Mouse (Mus musculus) forebrain, embryonic 15.5 days (tissue): ENCODE results near the gene Abcb1a. TPM values are rescaled to one million over a fixed set of nuclear protein-coding genes. Genes with fewer than 3 reads are reported as not detected.

ENCODE experiments used
- ATAC-seq: fragments of 200-750 bp; cut with Nextera tagmentation; replicated peaks from 2 replicates; pipeline ENCODE4 v1.8.0; 2017; ENCODE audit warnings: mild to moderate bottlenecking, moderate TSS enrichment, moderate library complexity
- H3K27ac ChIP-seq: fragments of 300-500 bp; sonication (generic); replicated peaks from 2 replicates; pipeline ENCODE4 v1.5.1; 2015; ENCODE audit warnings: mild to moderate bottlenecking, inconsistent platforms
- H3K27me3 ChIP-seq: fragments of 300-500 bp; sonication (generic); 2 replicates; pipeline ENCODE4 v1.6.1; 2015; ENCODE audit warnings: inconsistent platforms
- H3K36me3 ChIP-seq: fragments of 300-500 bp; sonication (generic); 2 replicates; pipeline ENCODE4 v1.6.1; 2015; ENCODE audit warnings: mild to moderate bottlenecking, inconsistent platforms
- H3K4me1 ChIP-seq: fragments of 300-500 bp; sonication (generic); 2 replicates; pipeline ENCODE4 v1.6.1; 2015; ENCODE audit warnings: inconsistent platforms
- H3K4me2 ChIP-seq: fragments of 300-500 bp; sonication (generic); replicated peaks from 2 replicates; pipeline ENCODE4 v1.6.1; 2015; ENCODE audit warnings: mild to moderate bottlenecking, inconsistent platforms
- H3K4me3 ChIP-seq: fragments of 300-500 bp; sonication (generic); 2 replicates; pipeline ENCODE4 v1.5.1; 2015; ENCODE audit warnings: mild to moderate bottlenecking, inconsistent platforms
- H3K9ac ChIP-seq: fragments of 300-500 bp; sonication (generic); replicated peaks from 2 replicates; pipeline ENCODE4 v1.6.1; 2015; ENCODE audit warnings: mild to moderate bottlenecking, inconsistent platforms
- H3K9me3 ChIP-seq: fragments of 300-500 bp; sonication (generic); 2 replicates; pipeline ENCODE4 v1.6.1; 2016; ENCODE audit warnings: inconsistent platforms
- WGBS: fragments of 180-500 bp; shearing (Covaris S2); methylation state at CpG from one replicate; pipeline ENCODE4 v1.1.7; 2015; ENCODE audit warnings: mixed read lengths; 5-methylcytosine and 5-hydroxymethylcytosine counted together
- polyA plus RNA-seq: library from polyadenylated mRNA; unstranded; fragments of >200 nt; fragmentation: Nextera tagmentation; extraction: Ambion mirVana; gene quantifications from 2 replicates; pipeline ENCODE4 v1.2.1, GENCODE M21; 2015

Abcb1a gene
- polyA plus RNA-seq, 1 experiment from 2014 or later, result 1.4 TPM

DNA sequence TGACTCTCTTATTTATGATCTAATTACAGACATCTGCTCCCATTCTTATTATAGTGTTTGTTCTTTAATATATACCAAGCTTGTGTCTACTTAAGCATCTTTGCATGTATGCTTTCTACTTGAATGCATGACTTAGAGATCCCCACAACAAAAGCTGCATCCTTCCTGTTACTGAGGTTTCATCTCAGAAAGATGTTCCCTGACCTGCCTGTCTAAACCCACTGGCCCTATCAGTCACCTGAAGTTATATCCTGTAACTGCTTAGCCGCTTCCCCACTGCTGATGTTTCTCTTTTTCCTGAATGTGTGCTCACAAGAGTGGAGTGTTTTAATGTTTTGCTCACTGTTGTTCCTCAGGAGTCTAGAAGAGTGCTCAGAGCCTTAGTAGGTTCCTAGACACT lies 9.7 kb downstream of the Abcb1a start:
- H3K27ac ChIP-seq, result no peak overlapping the region
- WGBS, result 88% methylated on average over 1 of the region's 1 CpGs
- no peak overlapping the region for H3K4me2 ChIP-seq
- ATAC-seq, result no peak
- no peak overlapping the region for H3K9ac ChIP-seq
- no peaks in the 10 kb centered on the region for H3K36me3 ChIP-seq
- no peak overlapping the region for H3K4me3 ChIP-seq
- no peaks in the 10 kb centered on the region for H3K4me1 ChIP-seq
- no peaks in the 10 kb centered on the region for H3K9me3 ChIP-seq
- H3K27me3 ChIP-seq, result no peaks in the 10 kb centered on the region

DNA sequence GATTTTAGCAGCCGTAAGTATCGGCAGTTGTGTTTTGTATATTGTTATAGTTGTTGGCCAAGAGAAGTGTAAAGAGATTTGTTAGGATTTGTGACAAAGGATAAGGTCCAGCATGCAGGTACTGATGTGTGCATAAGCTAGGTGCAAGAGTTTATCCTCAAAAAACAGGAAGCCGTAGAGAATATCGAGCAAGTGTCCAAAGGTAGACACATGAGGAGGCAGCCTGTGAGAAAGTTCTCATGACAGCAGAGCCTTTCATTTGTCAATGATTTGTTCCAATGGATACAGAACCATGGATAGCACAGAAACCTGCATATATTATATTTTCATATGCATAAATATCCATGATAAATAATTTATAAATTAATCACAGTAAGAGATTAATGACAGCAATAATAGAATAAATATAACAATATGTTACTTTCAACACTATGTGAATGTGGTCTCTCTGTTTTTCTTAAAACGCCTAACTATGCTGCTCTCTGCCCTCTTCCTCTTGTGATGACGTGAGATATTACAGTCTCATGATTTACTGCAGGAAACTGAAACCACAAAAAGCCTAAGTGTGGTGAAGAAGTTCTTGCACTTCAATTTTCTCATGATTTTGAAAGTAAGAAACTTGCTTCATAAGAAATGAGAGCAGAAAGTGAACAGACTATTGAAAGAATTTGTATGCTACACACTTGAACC lies 15.5 kb downstream of the Abcb1a start:
- no peak overlapping the region for H3K27ac ChIP-seq
- H3K4me1 ChIP-seq, result no peaks in the 10 kb centered on the region
- H3K4me3 ChIP-seq, result no peak overlapping the region
- 93% methylated on average over 6 of the region's 6 CpGs for WGBS
- H3K9me3 ChIP-seq, result no peaks in the 10 kb centered on the region
- no peaks in the 10 kb centered on the region for H3K36me3 ChIP-seq
- H3K4me2 ChIP-seq, result no peak overlapping the region
- ATAC-seq, result no peak
- H3K27me3 ChIP-seq, result no peaks in the 10 kb centered on the region
- H3K9ac ChIP-seq, result no peak overlapping the region

DNA sequence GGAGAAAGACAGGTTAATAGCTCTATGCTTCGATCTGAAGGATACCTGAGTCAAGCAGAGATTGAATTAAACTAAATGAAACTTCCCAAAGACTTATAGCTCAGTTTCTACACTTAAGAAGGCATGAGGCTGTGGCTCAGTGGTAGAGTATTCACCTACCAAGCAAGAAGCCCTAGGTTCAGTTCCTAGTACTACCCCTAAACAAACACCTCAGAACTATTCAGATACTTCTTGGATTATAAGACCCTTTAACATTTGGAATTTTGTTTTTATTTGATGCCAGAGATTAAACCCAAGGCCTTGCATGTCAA lies 16.0 kb downstream of the Abcb1a start:
- WGBS, result 96% methylated on average over 1 of the region's 1 CpGs
- no peak overlapping the region for H3K9ac ChIP-seq
- no peaks in the 10 kb centered on the region for H3K4me1 ChIP-seq
- no peaks in the 10 kb centered on the region for H3K36me3 ChIP-seq
- no peak overlapping the region for H3K27ac ChIP-seq
- H3K9me3 ChIP-seq, result no peaks in the 10 kb centered on the region
- H3K27me3 ChIP-seq, result no peaks in the 10 kb centered on the region
- no peak for ATAC-seq
- H3K4me3 ChIP-seq, result no peak overlapping the region
- no peak overlapping the region for H3K4me2 ChIP-seq

DNA sequence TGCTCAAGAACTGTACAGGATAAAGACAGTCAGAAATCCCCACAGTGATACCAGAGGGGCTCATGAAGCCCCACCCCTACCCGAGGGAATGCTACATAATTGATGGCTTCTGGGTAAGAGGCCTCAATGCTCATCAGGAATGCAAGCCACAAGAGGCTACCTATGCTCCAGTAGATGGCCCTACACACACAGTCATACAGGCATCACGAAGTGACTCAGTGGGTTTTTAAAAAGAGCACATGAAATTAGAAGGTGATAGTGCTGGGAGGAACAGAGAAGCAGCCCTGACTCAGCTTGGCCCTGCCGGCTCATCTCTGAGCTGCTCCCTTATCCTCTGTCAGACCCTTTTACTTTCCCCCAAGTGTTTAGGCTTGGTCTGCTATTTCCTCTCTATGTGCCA lies 21.3 kb downstream of the Abcb1a start:
- Histone ChIP-seq H3K27me3 (no peaks in the 10 kb centered on the region), H3K4me2 (no peak overlapping the region), H3K27ac (no peak overlapping the region), H3K9ac (no peak overlapping the region), H3K36me3 (no peaks in the 10 kb centered on the region), H3K9me3 (no peaks in the 10 kb centered on the region), H3K4me3 (no peak overlapping the region), H3K4me1 (no peaks in the 10 kb centered on the region)
- no peak for ATAC-seq
- 57% methylated on average over 3 of the region's 3 CpGs for WGBS

DNA sequence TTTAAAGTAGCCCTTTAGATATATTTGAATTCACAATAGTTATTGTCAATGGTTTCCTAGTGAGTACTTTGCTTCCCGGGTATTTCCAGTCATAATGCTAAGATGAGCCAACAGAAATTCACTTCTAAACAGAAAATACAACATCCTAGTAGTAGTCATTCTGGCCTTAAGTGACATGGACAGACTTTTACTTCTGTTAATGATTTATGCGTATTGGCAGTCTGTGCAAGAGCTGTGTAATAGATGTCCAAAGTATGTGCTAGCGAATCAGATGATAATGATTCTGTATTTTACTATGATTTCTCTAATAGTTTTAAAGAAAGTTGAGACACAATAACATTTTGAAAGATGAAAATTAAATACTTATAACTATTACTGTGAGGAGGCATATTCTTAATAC lies 23.8 kb downstream of the Abcb1a start:
- Histone ChIP-seq H3K36me3 (no peaks in the 10 kb centered on the region), H3K27me3 (no peaks in the 10 kb centered on the region), H3K27ac (no peak overlapping the region), H3K4me1 (no peaks in the 10 kb centered on the region), H3K9me3 (no peaks in the 10 kb centered on the region), H3K4me2 (no peak overlapping the region), H3K9ac (no peak overlapping the region), H3K4me3 (no peak overlapping the region)
- ATAC-seq, result no peak
- WGBS, result 94% methylated on average over 3 of the region's 3 CpGs

DNA sequence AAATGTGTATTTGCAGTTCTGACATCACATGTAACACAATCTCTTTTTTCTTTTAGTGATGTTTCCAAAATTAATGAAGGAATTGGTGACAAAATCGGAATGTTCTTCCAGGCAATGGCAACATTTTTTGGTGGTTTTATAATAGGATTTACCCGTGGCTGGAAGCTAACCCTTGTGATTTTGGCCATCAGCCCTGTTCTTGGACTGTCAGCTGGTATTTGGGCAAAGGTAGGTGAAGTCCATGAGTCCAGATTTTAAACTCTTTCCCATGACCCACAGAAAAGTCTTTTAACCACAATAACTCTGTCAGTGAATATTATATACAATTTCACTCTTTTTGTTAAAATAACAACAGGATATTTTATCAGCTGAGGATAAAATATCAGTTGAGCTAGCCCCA lies 26.2 kb downstream of the Abcb1a start:
- no peak for ATAC-seq
- H3K9me3 ChIP-seq, result no peaks in the 10 kb centered on the region
- 78% methylated on average over 2 of the region's 2 CpGs for WGBS

DNA sequence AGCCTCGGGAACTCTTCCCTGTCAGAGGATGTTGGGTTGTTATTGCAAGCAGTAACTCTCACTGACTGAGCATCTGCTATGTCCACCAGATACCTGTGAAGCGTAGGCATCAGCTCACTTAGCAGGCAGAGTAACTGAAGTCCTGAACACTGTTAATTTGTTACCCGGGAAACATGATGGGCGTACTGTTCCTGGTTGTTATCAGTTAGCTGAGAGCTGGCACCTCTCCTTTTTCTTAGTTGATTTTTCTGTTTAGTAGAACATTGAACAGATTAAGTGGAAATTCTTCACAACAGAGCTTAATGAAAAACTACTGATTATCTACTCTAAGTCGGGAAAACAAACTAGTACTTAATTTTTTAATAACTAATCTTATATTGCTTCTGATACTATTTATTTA lies 27.7 kb downstream of the Abcb1a start:
- Histone ChIP-seq H3K9me3 (no peaks in the 10 kb centered on the region), H3K4me2 (no peak overlapping the region), H3K4me3 (no peak overlapping the region), H3K27ac (no peak overlapping the region), H3K9ac (no peak overlapping the region), H3K27me3 (no peaks in the 10 kb centered on the region), H3K36me3 (no peaks in the 10 kb centered on the region), H3K4me1 (no peaks in the 10 kb centered on the region)
- no peak for ATAC-seq
- 85% methylated on average over 5 of the region's 5 CpGs for WGBS

More for the DNA sequence above, 26.2 kb downstream of the Abcb1a start:
- H3K9ac ChIP-seq, result no peak overlapping the region
- no peaks in the 10 kb centered on the region for H3K27me3 ChIP-seq
- H3K4me2 ChIP-seq, result no peak overlapping the region
- H3K4me1 ChIP-seq, result no peaks in the 10 kb centered on the region
- no peak overlapping the region for H3K4me3 ChIP-seq
- H3K27ac ChIP-seq, result no peak overlapping the region
- H3K36me3 ChIP-seq, result no peaks in the 10 kb centered on the region

DNA sequence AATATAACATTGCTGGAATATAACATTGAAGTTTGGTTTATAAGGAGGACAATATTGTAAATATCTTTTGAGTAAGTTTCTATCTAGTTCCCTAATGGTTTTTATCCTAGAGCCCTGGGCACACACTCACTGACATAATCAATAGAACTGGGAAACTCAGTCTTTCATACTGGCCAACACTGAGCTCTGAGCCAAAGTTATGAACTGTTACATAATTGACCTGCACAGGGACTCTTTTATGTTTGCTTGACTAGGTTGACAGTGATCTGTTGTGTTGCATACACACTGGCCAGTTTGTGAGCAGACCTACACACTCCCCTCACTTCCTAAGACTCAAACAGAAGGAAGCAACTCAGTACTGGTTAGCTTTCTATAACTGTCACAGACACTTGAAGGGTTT lies 56.2 kb downstream of the Abcb1a start:
- Histone ChIP-seq H3K27me3 (no peaks in the 10 kb centered on the region), H3K9ac (no peak overlapping the region), H3K4me3 (no peak overlapping the region), H3K4me2 (no peak overlapping the region), H3K36me3 (no peaks in the 10 kb centered on the region), H3K9me3 (no peaks in the 10 kb centered on the region), H3K4me1 (no peaks in the 10 kb centered on the region), H3K27ac (no peak overlapping the region)
- ATAC-seq, result no peak

DNA sequence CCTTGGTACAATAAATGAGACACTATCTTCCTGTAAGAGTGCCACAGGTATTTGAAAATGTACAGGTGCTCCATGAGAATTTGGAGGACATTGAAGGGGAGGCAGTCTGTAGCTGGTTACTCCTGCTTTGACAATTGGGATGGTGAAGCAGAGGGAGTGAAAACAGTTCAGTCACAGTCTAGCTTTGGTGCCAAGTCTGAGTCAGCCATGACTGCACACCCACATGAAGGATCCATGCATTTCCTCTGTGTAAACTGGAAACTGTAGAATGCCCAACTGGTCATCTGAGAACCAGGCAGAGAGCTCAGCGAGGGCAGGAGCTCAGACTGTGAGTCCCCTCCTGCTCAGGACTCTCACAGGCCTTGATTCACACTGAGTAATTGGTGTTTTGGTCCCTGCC lies 59.7 kb downstream of the Abcb1a start:
- Histone ChIP-seq H3K4me2 (no peak overlapping the region), H3K4me1 (no peaks in the 10 kb centered on the region), H3K27ac (no peak overlapping the region), H3K36me3 (no peaks in the 10 kb centered on the region), H3K9ac (no peak overlapping the region), H3K27me3 (no peaks in the 10 kb centered on the region), H3K4me3 (no peak overlapping the region), H3K9me3 (no peaks in the 10 kb centered on the region)
- 55% methylated on average over 1 of the region's 1 CpGs for WGBS
- no peak for ATAC-seq

DNA sequence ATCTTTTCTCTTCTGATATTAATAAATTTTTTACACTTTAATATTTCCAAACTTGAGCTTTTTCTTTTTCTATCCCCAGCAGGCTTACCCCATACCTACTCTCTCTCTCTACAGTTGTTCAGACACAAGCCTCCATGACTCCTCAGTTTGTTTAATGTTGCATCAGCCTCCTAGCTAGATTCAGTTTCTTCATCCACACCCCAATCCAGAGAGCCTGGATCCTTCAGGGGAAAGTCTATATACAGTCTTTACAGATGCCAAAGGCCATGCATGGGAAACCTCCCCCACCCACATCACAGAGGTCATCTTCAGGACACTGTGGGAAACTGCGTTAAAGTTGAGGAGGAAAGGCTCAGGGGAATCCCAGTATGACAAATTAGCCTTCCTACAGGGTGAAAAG lies 62.3 kb downstream of the Abcb1a start:
- Histone ChIP-seq H3K4me3 (no peak overlapping the region), H3K27me3 (no peaks in the 10 kb centered on the region), H3K36me3 (no peaks in the 10 kb centered on the region), H3K27ac (no peak overlapping the region), H3K9ac (no peak overlapping the region), H3K9me3 (no peaks in the 10 kb centered on the region), H3K4me1 (no peaks in the 10 kb centered on the region), H3K4me2 (no peak overlapping the region)
- 73% methylated on average over 1 of the region's 1 CpGs for WGBS
- no peak for ATAC-seq

DNA sequence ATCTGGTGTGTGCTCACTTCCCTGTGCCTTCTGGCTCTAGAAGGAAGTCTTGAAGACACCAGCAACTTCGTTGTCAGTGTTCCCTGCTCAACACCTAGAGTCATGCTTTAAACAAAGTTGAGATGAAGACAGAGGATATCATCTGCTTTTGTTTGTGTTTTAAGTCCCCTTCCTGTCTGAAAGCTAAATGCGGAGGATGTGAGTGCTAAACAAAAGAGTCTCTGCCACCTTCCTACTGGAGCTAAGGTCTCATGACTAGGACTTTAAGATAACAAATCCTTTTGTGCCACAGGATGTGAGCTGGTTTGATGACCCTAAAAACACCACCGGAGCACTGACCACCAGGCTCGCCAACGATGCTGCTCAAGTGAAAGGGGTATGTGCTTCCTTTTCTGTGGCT lies 63.0 kb downstream of the Abcb1a start:
- Histone ChIP-seq H3K9ac (no peak overlapping the region), H3K4me3 (no peak overlapping the region), H3K27ac (no peak overlapping the region), H3K9me3 (no peaks in the 10 kb centered on the region), H3K4me1 (no peaks in the 10 kb centered on the region), H3K4me2 (no peak overlapping the region), H3K36me3 (no peaks in the 10 kb centered on the region), H3K27me3 (no peaks in the 10 kb centered on the region)
- WGBS, result 84% methylated on average over 5 of the region's 5 CpGs
- ATAC-seq, result no peak

DNA sequence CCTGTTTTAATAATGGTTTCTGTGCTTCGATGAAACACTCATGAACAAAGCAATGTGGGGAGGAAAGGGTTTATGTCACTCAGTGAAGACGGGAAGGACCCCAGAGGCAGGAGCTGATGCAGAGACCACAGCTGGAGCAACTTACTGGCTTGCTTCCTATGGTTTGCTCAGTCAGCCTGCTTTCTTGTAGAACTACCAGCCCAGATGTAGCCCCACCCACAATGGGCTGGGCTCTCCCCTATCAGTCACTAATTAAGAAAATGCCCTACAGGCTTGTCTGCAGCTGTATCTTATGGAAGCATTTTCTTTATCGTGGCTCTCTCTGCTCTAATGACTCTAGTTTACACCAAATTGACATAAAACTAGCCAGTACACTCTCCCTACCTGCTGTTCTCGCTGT lies 67.9 kb downstream of the Abcb1a start:
- H3K27me3 ChIP-seq, result no peaks in the 10 kb centered on the region
- ATAC-seq, result no peak
- no peaks in the 10 kb centered on the region for H3K36me3 ChIP-seq
- H3K27ac ChIP-seq, result no peak overlapping the region
- H3K4me2 ChIP-seq, result no peak overlapping the region
- H3K9me3 ChIP-seq, result no peaks in the 10 kb centered on the region
- H3K9ac ChIP-seq, result no peak overlapping the region
- H3K4me1 ChIP-seq, result no peaks in the 10 kb centered on the region
- no peak overlapping the region for H3K4me3 ChIP-seq
- WGBS, result 51% methylated on average over 4 of the region's 4 CpGs

DNA sequence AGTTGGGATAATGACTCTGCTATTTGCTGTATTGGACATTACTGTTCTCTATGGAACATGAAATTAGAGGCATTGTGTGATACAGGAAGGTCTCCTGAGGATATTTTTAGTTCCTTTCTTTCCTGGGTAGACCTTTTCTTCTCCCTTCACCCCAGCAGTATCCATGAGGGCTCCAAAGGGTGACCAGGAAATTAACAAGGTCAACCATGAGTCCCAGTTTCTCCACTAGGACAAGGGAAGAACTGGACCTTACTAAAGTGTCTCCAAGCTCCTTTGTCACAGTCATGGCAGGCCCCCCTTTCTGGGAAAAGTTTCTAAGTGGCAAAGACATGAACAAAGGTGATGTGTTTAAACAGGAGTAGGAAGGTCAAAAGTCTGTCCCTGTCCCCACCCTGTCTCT lies 72.8 kb downstream of the Abcb1a start:
- no peak for ATAC-seq
- no peaks in the 10 kb centered on the region for H3K36me3 ChIP-seq
- no peaks in the 10 kb centered on the region for H3K4me1 ChIP-seq
- H3K27ac ChIP-seq, result no peak overlapping the region
- H3K9me3 ChIP-seq, result no peaks in the 10 kb centered on the region
- H3K27me3 ChIP-seq, result no peaks in the 10 kb centered on the region
- H3K4me2 ChIP-seq, result no peak overlapping the region
- H3K4me3 ChIP-seq, result no peak overlapping the region
- H3K9ac ChIP-seq, result no peak overlapping the region
